In the genomic region with DNA sequence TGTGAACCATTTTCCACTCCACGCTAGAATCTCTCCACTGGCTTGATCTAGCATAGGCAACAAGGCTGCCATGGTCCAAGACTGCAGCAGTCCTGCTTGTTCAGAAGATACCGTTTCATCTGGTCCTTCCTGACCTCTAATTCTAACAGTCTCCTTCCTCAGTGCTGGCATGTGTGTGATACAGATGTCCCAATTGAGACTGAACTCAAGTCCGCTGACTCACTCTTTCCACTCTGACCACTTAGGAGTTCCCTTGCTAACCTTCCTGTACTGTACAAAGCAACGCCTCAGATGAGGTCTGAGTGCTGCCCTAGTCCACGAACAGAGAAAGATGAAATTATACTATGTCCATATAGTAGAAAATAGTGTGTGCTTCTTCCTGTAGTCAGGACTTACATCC, we compare ENCODE assay signal across 16 mouse cellular contexts. TPM values are rescaled to one million over a fixed set of nuclear protein-coding genes. Genes with fewer than 3 reads are reported as not detected.
A peak's percentile ranks its signal among the peaks of the same experiment; 100 is the strongest.
DNase-seq lines count a peak whose midpoint lies in the region; ATAC-seq and TF ChIP-seq lines count a peak whose summit lies in the region.
"Had no signal": no experiment of that assay in that cellular context is flagged by ENCODE, and none has a peak within 500 bp of the region (broad histone marks: within the 10 kb centered on the region; RNA-seq: fewer than 3 reads in every experiment).

No protein-coding gene starts in this region.

- no peak for ATAC-seq in heart, embryonic 14.5 days (ENCODE audit: insufficient number of reproducible peaks, insufficient read depth, low FRiP score, low read depth)
- ATAC-seq in intestine, embryonic 15.5 days, result no peak
- ATAC-seq: forebrain, embryonic 15.5 days; intestine, embryonic 16.5 days had no signal

- H3K9ac ChIP-seq in heart, embryonic 14.5 days (ENCODE audit: low read length), result no peak overlapping the region
- H3K9ac ChIP-seq in CH12.LX (ENCODE audit: insufficient read depth, low read depth), result no peak overlapping the region
- H3K9ac ChIP-seq in intestine, embryonic 15.5 days, result no peak overlapping the region
- H3K9ac ChIP-seq: forebrain, embryonic 15.5 days; stomach, embryonic 15.5 days had no signal

- in situ Hi-C loops in CH12.LX (cut with MboI; ENCODE audit: low pct_ligation_motif_present, low pct_unique_long_range_greater_than_20kb, low sequenced_read_pairs), result no loop called here

- no peaks in the 10 kb centered on the region for H3K27me3 ChIP-seq in heart, embryonic 14.5 days (ENCODE audit: control insufficient read depth, insufficient read depth, low read length)
- no peaks in the 10 kb centered on the region for H3K27me3 ChIP-seq in heart, embryonic 10.5 days (ENCODE audit: insufficient read depth, poor library complexity, severe bottlenecking)
- no peaks in the 10 kb centered on the region for H3K27me3 ChIP-seq in CH12.LX (replicated peaks)
- no peaks in the 10 kb centered on the region for H3K27me3 ChIP-seq in megakaryocyte, embryonic 14.5 days (replicated peaks)
- no peaks in the 10 kb centered on the region for H3K27me3 ChIP-seq in intestine, embryonic 15.5 days (replicated peaks)
- H3K27me3 ChIP-seq: forebrain, embryonic 15.5 days; stomach, embryonic 15.5 days had no signal

- H3K4me1 ChIP-seq in heart, embryonic 14.5 days (ENCODE audit: control insufficient read depth in 2 of 2, insufficient read depth in 2 of 2, low read length in 2 of 2), result peaks cover 9 to 10% of the 10 kb centered on the region in 2 experiments; a peak in 3 of 4 replicates
- H3K4me1 ChIP-seq in heart, embryonic 10.5 days, result peaks cover 52% of the 10 kb centered on the region
- H3K4me1 ChIP-seq in CH12.LX (ENCODE audit: control insufficient read depth in 1 of 2, insufficient read depth in 2 of 2), result peaks cover 9 to 32% of the 10 kb centered on the region in 2 experiments
- peaks cover 59% of the 10 kb centered on the region for H3K4me1 ChIP-seq in megakaryocyte, embryonic 14.5 days
- H3K4me1 ChIP-seq in intestine, embryonic 15.5 days (replicated peaks), result 0 out of 2 replicates have a peak, but pooled peaks cover 3% of the 10 kb centered on the region

- H3K27ac ChIP-seq in heart, embryonic 14.5 days (replicated peaks in 1 of 2; ENCODE audit: control insufficient read depth in 1 of 2, insufficient read depth in 1 of 2, low read depth in 2 of 2, low read length in 2 of 2), result peak overlapping the region; percentile 7 to 41; a peak in 1 of 4 replicates
- H3K27ac ChIP-seq in heart, embryonic 10.5 days, result no peak overlapping the region
- no peak overlapping the region for H3K27ac ChIP-seq in CH12.LX (ENCODE audit: insufficient read depth, low read depth)
- H3K27ac ChIP-seq in intestine, embryonic 15.5 days, result no peak overlapping the region
- H3K27ac ChIP-seq: forebrain, embryonic 15.5 days; limb, embryonic 10.5 days; stomach, embryonic 15.5 days had no signal

- H3K9me3 ChIP-seq in heart, embryonic 14.5 days (ENCODE audit: control insufficient read depth, low read length), result no peaks in the 10 kb centered on the region
- no peaks in the 10 kb centered on the region for H3K9me3 ChIP-seq in heart, embryonic 10.5 days
- peaks cover 4% of the 10 kb centered on the region for H3K9me3 ChIP-seq in CH12.LX (replicated peaks; ENCODE audit: low read length)
- H3K9me3 ChIP-seq in megakaryocyte, embryonic 14.5 days, result no peaks in the 10 kb centered on the region; the same call in 1 of the 2 replicates
- H3K9me3 ChIP-seq in intestine, embryonic 15.5 days, result no peaks in the 10 kb centered on the region
- H3K9me3 ChIP-seq: forebrain, embryonic 15.5 days; limb, embryonic 10.5 days; stomach, embryonic 15.5 days had no signal

- TF ChIP-seq CTCF in CH12.LX (conservative IDR thresholded peaks at IDR 0.05 in 1 of 2, IDR thresholded peaks at IDR 0.05 in 1 of 2; ENCODE audit: low read depth in 2 of 2, low read length in 2 of 2), result no peak

- DNase-seq in heart, embryonic 10.5 days (ENCODE audit: low spot score), result no peak
- peak; percentile 83 for DNase-seq in CH12.LX (ENCODE audit: extremely low read depth)
- peak; percentile 57 for DNase-seq in c-Kit-positive CD71-negative TER-119-negative erythroid progenitor cells, embryonic 14.5 days (ENCODE audit: low read depth)
- DNase-seq in thymus, postnatal 25 days, result no peak
- no peak for DNase-seq in layer of hippocampus, postnatal 25 days (ENCODE audit: extremely low spot score in 1 of 2, low spot score in 1 of 2)
- DNase-seq: cerebellum, adult 18-20 months; kidney, postnatal 10 days; thymus, postnatal 36 days had no signal

- no peaks in the 10 kb centered on the region for H3K79me2 ChIP-seq in CH12.LX (replicated peaks; ENCODE audit: control insufficient read depth, extremely low read depth, insufficient read depth, poor library complexity, severe bottlenecking)

- WGBS in heart, embryonic 14.5 days, result 38% methylated on average over 5 of the region's 5 CpGs
- WGBS in heart, embryonic 10.5 days, result 58% methylated on average over 5 of the region's 5 CpGs
- 87% methylated on average over 5 of the region's 5 CpGs for WGBS in intestine, embryonic 15.5 days

- no peak for TF ChIP-seq POLR2A in CH12.LX (IDR thresholded peaks at IDR 0.05; ENCODE audit: low read depth, low read length)

- TF ChIP-seq EP300 in CH12.LX (IDR thresholded peaks at IDR 0.05; ENCODE audit: low read length), result peak; percentile 94

- dilution Hi-C loops in CH12.LX (cut with MboI; ENCODE audit: extremely low pct_ligation_motif_present, extremely low pct_unique_long_range_greater_than_20kb, low sequenced_read_pairs), result no loop called here

- no peak overlapping the region for H3K4me2 ChIP-seq in heart, embryonic 14.5 days (ENCODE audit: low read length)
- H3K4me2 ChIP-seq in CH12.LX (ENCODE audit: insufficient read depth, low read depth, poor library complexity, severe bottlenecking), result peak overlapping the region; percentile 7; the same call in 1 of the 2 replicates
- no peak overlapping the region for H3K4me2 ChIP-seq in intestine, embryonic 15.5 days (replicated peaks)
- H3K4me2 ChIP-seq: forebrain, embryonic 15.5 days; stomach, embryonic 15.5 days had no signal

- H3K4me3 ChIP-seq in heart, embryonic 14.5 days (ENCODE audit: control insufficient read depth in 1 of 2, insufficient read depth in 1 of 2, low read depth in 1 of 2, low read length in 2 of 2), result no peak overlapping the region
- H3K4me3 ChIP-seq in heart, embryonic 10.5 days, result no peak overlapping the region
- H3K4me3 ChIP-seq in CH12.LX (replicated peaks in 1 of 3; ENCODE audit: low read depth in 2 of 3, low read length in 2 of 3, poor library complexity in 1 of 3), result no peak overlapping the region
- peak overlapping the region; percentile 47 for H3K4me3 ChIP-seq in megakaryocyte, embryonic 14.5 days (replicated peaks)
- no peak overlapping the region for H3K4me3 ChIP-seq in intestine, embryonic 15.5 days (replicated peaks)
- H3K4me3 ChIP-seq: forebrain, embryonic 15.5 days; limb, embryonic 10.5 days; myocyte; stomach, embryonic 15.5 days had no signal

- TF ChIP-seq RAD21 in CH12.LX (IDR thresholded peaks at IDR 0.05; ENCODE audit: low read depth, low read length), result no peak

- H3K36me3 ChIP-seq in heart, embryonic 14.5 days (ENCODE audit: control insufficient read depth, insufficient read depth, low read length), result no peaks in the 10 kb centered on the region
- no peaks in the 10 kb centered on the region for H3K36me3 ChIP-seq in heart, embryonic 10.5 days
- no peaks in the 10 kb centered on the region for H3K36me3 ChIP-seq in CH12.LX (replicated peaks in 1 of 2; ENCODE audit: control insufficient read depth in 1 of 2, insufficient read depth in 1 of 2, low read length in 1 of 2)
- no peaks in the 10 kb centered on the region for H3K36me3 ChIP-seq in megakaryocyte, embryonic 14.5 days (replicated peaks; ENCODE audit: low read length)
- no peaks in the 10 kb centered on the region for H3K36me3 ChIP-seq in intestine, embryonic 15.5 days
- H3K36me3 ChIP-seq: forebrain, embryonic 15.5 days; limb, embryonic 10.5 days; stomach, embryonic 15.5 days had no signal

TF ChIP-seq in CH12.LX, 34 proteins besides CTCF, POLR2A, EP300 and RAD21 (continues in another document):
- TF ChIP-seq RCOR1 (conservative IDR thresholded peaks at IDR 0.05; ENCODE audit: low read depth, low read length) (peak; percentile 81), CHD2 (IDR thresholded peaks at IDR 0.05; ENCODE audit: low read length) (peak; percentile 41; the same call in 1 of the 2 replicates), NELFE (IDR thresholded peaks at IDR 0.05; ENCODE audit: low read depth, low read length) (peak; percentile 32; the same call in 1 of the 2 replicates), ZC3H11A (IDR thresholded peaks at IDR 0.05; ENCODE audit: low read depth, low read length) (no peak), ZKSCAN1 (IDR thresholded peaks at IDR 0.05; ENCODE audit: borderline replicate concordance, low read depth, low read length) (no peak), JUN (IDR thresholded peaks at IDR 0.05; ENCODE audit: insufficient read depth, low read depth, low read length) (peak; percentile 98), TCF12 (IDR thresholded peaks at IDR 0.05; ENCODE audit: low read depth, low read length) (peak; percentile 73), BHLHE40 (IDR thresholded peaks at IDR 0.05; ENCODE audit: low read depth, low read length) (peak; percentile 58), IRF4 (IDR thresholded peaks at IDR 0.05; ENCODE audit: low read depth, low read length) (peak; percentile 80), ELF1 (IDR thresholded peaks at IDR 0.05; ENCODE audit: low read depth, low read length) (0 out of 2 replicates have a peak, but pooled peaks have one; percentile 28), JUND (conservative IDR thresholded peaks at IDR 0.05; ENCODE audit: low read depth, low read length) (peak; percentile 100), ZNF384 (IDR thresholded peaks at IDR 0.05; ENCODE audit: low read depth, low read length) (no peak), PAX5 (IDR thresholded peaks at IDR 0.05; ENCODE audit: low read length) (no peak), SIN3A (IDR thresholded peaks at IDR 0.05; ENCODE audit: low read length) (peak; percentile 45; the same call in 1 of the 2 replicates), MYC (IDR thresholded peaks at IDR 0.05; ENCODE audit: low read depth, low read length) (peak; percentile 70; the same call in 1 of the 2 replicates), MAZ (IDR thresholded peaks at IDR 0.05; ENCODE audit: low read depth, low read length) (0 out of 2 replicates have a peak, but pooled peaks have one; percentile 39), UBTF (IDR thresholded peaks at IDR 0.05; ENCODE audit: low read depth, low read length) (no peak)

RNA-seq across cellular contexts. Expression of a gene that starts 28.9 kb away (rescaled TPM):
- polyA plus RNA-seq in heart, embryonic 14.5 days (2014; fragmentation: Nextera tagmentation; extraction: Ambion mirVana), result 135 and 138 TPM in 2 replicates
- 163 TPM in 2 replicates for polyA plus RNA-seq in heart, embryonic 10.5 days (2016; fragmentation: Nextera tagmentation; extraction: Ambion mirVana)
- 66.4 and 77.6 TPM in 2 replicates for total RNA-seq in CH12.LX (2012; rRNA removed)
- total RNA-seq in CH12.LX (2014; rRNA removed), result 89.8 and 102 TPM in 2 replicates
- 106 and 129 TPM in 2 replicates for polyA plus RNA-seq in CH12.LX (2012; ENCODE audit: insufficient read length, low read depth)
- polyA plus RNA-seq in megakaryocyte, embryonic 14.5 days (2012; ENCODE audit: insufficient read depth, low replicate concordance), result 124 and 126 TPM in 2 replicates
- total RNA-seq in layer of hippocampus, postnatal 25 days (2021), result 10 to 100 TPM; 74.7 to 80.9 TPM
- polyA plus RNA-seq in intestine, embryonic 15.5 days (2015; fragmentation: Nextera tagmentation; extraction: Ambion mirVana), result 138 and 153 TPM in 2 replicates

Comparison
In these comparisons a context has a peak if more than half of its experiments do, and no peak if none do; other contexts are left out.
1. H3K27ac ChIP-seq: peak in heart, embryonic 14.5 days (2 of 2); none in heart, embryonic 10.5 days (single experiment), CH12.LX (single experiment) and intestine, embryonic 15.5 days (single experiment).
2. DNase-seq: peak in CH12.LX (single experiment) and c-Kit-positive CD71-negative TER-119-negative erythroid progenitor cells, embryonic 14.5 days (single experiment); none in heart, embryonic 10.5 days (single experiment), thymus, postnatal 25 days (single experiment) and layer of hippocampus, postnatal 25 days (0 of 2).